Mouse (Mus musculus) cortical plate, adult 2 months (tissue): ENCODE measurements at regions not wholly inside any gene's neighbourhood (a gene's known extent, or its start where the extent isn't known, plus 50 kb on each side); places are given as distances from the start of the nearest gene placed in this dataset.

ENCODE experiments used
- CTCF ChIP-seq: fragments of 200-500 bp; IDR thresholded peaks from 2 replicates; pipeline ENCODE4 v1.5.1; 2011; ENCODE audit warnings: mild to moderate bottlenecking, control low read depth, low read length; ENCODE audit not compliant: insufficient read depth; ENCODE audit errors: extremely low read depth
- POLR2A ChIP-seq: fragments of 200-500 bp; IDR thresholded peaks from 2 replicates; pipeline ENCODE4 v1.6.1; 2011; ENCODE audit warnings: mild to moderate bottlenecking, low read length, control low read depth; ENCODE audit not compliant: insufficient read depth; ENCODE audit errors: extremely low read depth

DNA sequence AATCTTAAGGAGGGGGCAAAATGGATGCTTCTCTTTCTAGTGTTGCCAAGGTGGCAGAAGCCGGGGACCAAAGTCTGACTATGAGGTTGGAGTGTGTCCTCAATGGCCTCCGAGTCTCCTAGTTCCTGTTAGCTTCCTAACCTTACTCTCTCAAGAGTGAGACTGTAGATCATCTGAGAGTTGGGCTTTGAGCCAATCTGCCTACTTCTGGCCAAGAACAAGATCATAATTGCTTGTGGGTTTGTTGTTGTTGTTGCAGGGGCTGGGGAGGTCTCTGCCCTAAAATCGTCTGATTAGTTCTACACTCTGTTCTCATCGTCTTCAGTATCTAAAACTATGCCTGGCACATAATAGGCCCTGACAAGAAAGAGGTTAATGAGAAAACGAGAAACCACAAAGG, 110.8 kb upstream of the Syt6 start:
- TF ChIP-seq CTCF: no peak
- TF ChIP-seq POLR2A: no peak
